Mouse (Mus musculus): ENCODE data around the gene Sapcd2.
A peak's percentile ranks its signal among the peaks of the same experiment; 100 is the strongest.

The Sapcd2 gene

GRCm38 (mm10) chr2:25422587-25423410 is 50.7 kb downstream of the Sapcd2 start, which contains the start of gene Fut7:
Gene Fut7, plus strand, starts transcription at chr2:25423267.
- DNase-seq (ENCODE audit: low spot score in 2 of 2) = no peak

- no peak for DNase-seq (ENCODE audit: low spot score in 2 of 2)
These were observed 51.5 kb downstream of the Sapcd2 start for GRCm38 (mm10) chr2:25423626-25424025.

- no peak for DNase-seq (ENCODE audit: low spot score in 2 of 2)
These were observed 53.4 kb downstream of the Sapcd2 start for GRCm38 (mm10) chr2:25425481-25425880.

- DNase-seq (ENCODE audit: low spot score in 2 of 2) = peak in 1 of 2 experiments; percentile 18
These were observed 54.6 kb downstream of the Sapcd2 start for GRCm38 (mm10) chr2:25426721-25427191.

- no peak for DNase-seq (ENCODE audit: low spot score in 2 of 2)
These were observed 55.1 kb downstream of the Sapcd2 start for GRCm38 (mm10) chr2:25427256-25427655.

Measured in urinary bladder, postnatal 4 days (tissue).